Mouse (Mus musculus): ENCODE data around the gene Gm1113. TPM values are rescaled to one million over a fixed set of nuclear protein-coding genes. Genes with fewer than 3 reads are reported as not detected.

Gm1113 gene
- total and polyA plus RNA-seq, 2 experiments: not detected

DNA sequence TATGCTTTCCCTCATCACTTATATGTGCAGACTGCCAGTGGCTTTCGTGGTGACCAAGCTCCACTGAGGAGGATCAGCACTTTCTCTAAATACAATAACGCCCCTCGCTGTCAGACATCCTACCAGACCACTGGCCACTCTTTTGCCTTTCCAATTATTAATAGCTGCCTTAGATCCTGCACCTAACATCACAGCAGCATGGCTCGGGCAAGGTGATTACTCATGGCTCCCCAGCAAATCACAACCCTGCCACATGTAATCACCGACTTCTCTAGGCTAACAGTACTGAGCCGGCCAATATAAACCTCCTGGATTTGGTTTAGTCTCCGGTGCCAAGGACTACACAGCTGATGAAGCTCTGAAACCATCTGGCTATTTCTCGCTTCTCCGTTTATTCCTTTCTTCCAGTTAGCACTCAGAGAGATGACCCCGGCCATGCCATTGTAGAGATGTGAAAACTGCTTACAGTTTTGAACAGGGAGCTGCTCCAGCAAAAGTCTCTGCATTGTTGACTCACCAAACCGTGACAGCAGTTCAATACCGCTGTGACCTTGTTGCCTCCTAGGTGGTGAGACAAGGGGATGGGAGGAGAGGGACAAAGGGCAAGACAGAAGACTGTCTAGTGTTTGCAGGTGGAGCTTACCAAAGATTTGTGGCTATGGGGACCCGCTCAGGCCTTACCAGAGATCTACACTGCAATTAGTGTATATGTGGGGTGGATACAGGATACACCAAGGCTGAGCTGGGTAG is 21.1 kb upstream of the Gm1113 start:
- H3K27me3 ChIP-seq (ENCODE audit: control insufficient read depth, insufficient read depth, low read length): no peaks in the 10 kb centered on the region
- 60% methylated on average over 13 of the region's 13 CpGs for WGBS
- no peaks in the 10 kb centered on the region for H3K36me3 ChIP-seq (ENCODE audit: control insufficient read depth, insufficient read depth, low read length)
- no peak overlapping the region for H3K27ac ChIP-seq (replicated peaks; ENCODE audit: insufficient read depth, low read depth, low read length)
- no peak overlapping the region for H3K4me3 ChIP-seq (ENCODE audit: insufficient read depth, low read depth, low read length)
- H3K9ac ChIP-seq (ENCODE audit: low read depth, low read length): no peak overlapping the region
- H3K79me2 ChIP-seq (ENCODE audit: control insufficient read depth, insufficient read depth, low read length): no peaks in the 10 kb centered on the region
- TF ChIP-seq POLR2A (IDR thresholded peaks at IDR 0.05; ENCODE audit: extremely low read depth, insufficient read depth, low read length) (no peak), CTCF (IDR thresholded peaks at IDR 0.05; ENCODE audit: low read depth, low read length) (no peak)
- no peak for DNase-seq (ENCODE audit: extremely low read depth, low read depth, low spot score)
- no peaks in the 10 kb centered on the region for H3K4me1 ChIP-seq (ENCODE audit: control insufficient read depth, insufficient read depth, low read length)

DNA sequence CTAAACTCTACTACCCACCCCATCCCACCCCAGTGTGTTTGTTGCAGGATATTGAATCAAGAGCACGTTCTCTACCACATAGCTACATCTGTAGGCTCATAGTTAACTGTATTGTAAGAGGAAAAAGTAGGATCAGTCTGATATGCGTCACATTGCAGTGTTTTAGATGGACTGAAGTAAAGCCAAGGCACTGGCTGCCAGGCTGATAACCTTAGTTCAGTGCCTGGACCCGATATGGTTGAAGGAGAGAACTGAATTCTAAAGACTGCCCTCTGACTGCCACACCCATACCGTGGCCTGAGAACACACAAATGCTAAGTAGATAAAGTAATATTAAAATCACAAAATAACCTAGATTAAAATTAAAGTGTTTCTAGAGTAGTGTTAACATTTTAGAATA is 17.8 kb upstream of the Gm1113 start:
- no peak for TF ChIP-seq CTCF (IDR thresholded peaks at IDR 0.05; ENCODE audit: low read depth, low read length)
- no peak for TF ChIP-seq POLR2A (IDR thresholded peaks at IDR 0.05; ENCODE audit: extremely low read depth, insufficient read depth, low read length)
- Histone ChIP-seq H3K36me3 (ENCODE audit: control insufficient read depth, insufficient read depth, low read length) (no peaks in the 10 kb centered on the region), H3K9ac (ENCODE audit: low read depth, low read length) (no peak overlapping the region), H3K27ac (replicated peaks; ENCODE audit: insufficient read depth, low read depth, low read length) (no peak overlapping the region), H3K4me3 (ENCODE audit: insufficient read depth, low read depth, low read length) (no peak overlapping the region), H3K4me1 (ENCODE audit: control insufficient read depth, insufficient read depth, low read length) (no peaks in the 10 kb centered on the region), H3K79me2 (ENCODE audit: control insufficient read depth, insufficient read depth, low read length) (no peaks in the 10 kb centered on the region), H3K27me3 (ENCODE audit: control insufficient read depth, insufficient read depth, low read length) (no peaks in the 10 kb centered on the region)
- DNase-seq (ENCODE audit: extremely low read depth, low read depth, low spot score): no peak
- 65% methylated on average over 4 of the region's 4 CpGs for WGBS

- DNase-seq (ENCODE audit: extremely low read depth, low read depth, low spot score): no peak
- TF ChIP-seq POLR2A (IDR thresholded peaks at IDR 0.05; ENCODE audit: extremely low read depth, insufficient read depth, low read length): no peak
- peak; percentile 71 for TF ChIP-seq CTCF (IDR thresholded peaks at IDR 0.05; ENCODE audit: low read depth, low read length)
- no peaks in the 10 kb centered on the region for H3K4me1 ChIP-seq (ENCODE audit: control insufficient read depth, insufficient read depth, low read length)
- 11% methylated on average over 2 of the region's 2 CpGs for WGBS
- no peak overlapping the region for H3K4me3 ChIP-seq (ENCODE audit: insufficient read depth, low read depth, low read length)
- no peaks in the 10 kb centered on the region for H3K27me3 ChIP-seq (ENCODE audit: control insufficient read depth, insufficient read depth, low read length)
- H3K9ac ChIP-seq (ENCODE audit: low read depth, low read length): no peak overlapping the region
- H3K27ac ChIP-seq (replicated peaks; ENCODE audit: insufficient read depth, low read depth, low read length): no peak overlapping the region
- no peaks in the 10 kb centered on the region for H3K36me3 ChIP-seq (ENCODE audit: control insufficient read depth, insufficient read depth, low read length)
- no peaks in the 10 kb centered on the region for H3K79me2 ChIP-seq (ENCODE audit: control insufficient read depth, insufficient read depth, low read length)
These were observed 17.0 kb upstream of the Gm1113 start for GRCm38 (mm10) chr9:35535110-35535509.

DNA sequence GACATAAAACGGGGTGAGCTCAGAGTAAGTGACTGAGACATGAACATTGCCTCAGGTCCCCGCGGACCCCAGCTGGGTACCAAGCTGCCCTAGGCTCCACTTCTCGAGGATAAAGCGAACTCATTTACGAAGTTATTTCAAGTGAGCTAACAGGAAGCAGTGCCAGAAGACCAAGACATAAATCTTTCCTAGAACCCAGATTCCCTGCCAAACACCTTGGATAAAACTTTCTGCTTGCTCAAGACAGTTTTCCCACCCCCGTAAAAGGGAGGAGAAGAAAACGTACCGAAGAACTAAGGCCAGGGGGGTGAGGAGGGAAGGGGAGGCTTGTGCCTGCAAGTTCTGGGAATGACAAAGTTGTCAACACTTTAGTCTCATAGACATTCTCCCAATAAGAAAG is 15.2 kb upstream of the Gm1113 start:
- Histone ChIP-seq H3K27ac (replicated peaks; ENCODE audit: insufficient read depth, low read depth, low read length) (no peak overlapping the region), H3K4me3 (ENCODE audit: insufficient read depth, low read depth, low read length) (no peak overlapping the region), H3K36me3 (ENCODE audit: control insufficient read depth, insufficient read depth, low read length) (no peaks in the 10 kb centered on the region), H3K27me3 (ENCODE audit: control insufficient read depth, insufficient read depth, low read length) (no peaks in the 10 kb centered on the region), H3K4me1 (ENCODE audit: control insufficient read depth, insufficient read depth, low read length) (no peaks in the 10 kb centered on the region), H3K79me2 (ENCODE audit: control insufficient read depth, insufficient read depth, low read length) (no peaks in the 10 kb centered on the region), H3K9ac (ENCODE audit: low read depth, low read length) (no peak overlapping the region)
- TF ChIP-seq CTCF (IDR thresholded peaks at IDR 0.05; ENCODE audit: low read depth, low read length): no peak
- no peak for TF ChIP-seq POLR2A (IDR thresholded peaks at IDR 0.05; ENCODE audit: extremely low read depth, insufficient read depth, low read length)
- DNase-seq (ENCODE audit: extremely low read depth, low read depth, low spot score): no peak
- 82% methylated on average over 9 of the region's 9 CpGs for WGBS

DNA sequence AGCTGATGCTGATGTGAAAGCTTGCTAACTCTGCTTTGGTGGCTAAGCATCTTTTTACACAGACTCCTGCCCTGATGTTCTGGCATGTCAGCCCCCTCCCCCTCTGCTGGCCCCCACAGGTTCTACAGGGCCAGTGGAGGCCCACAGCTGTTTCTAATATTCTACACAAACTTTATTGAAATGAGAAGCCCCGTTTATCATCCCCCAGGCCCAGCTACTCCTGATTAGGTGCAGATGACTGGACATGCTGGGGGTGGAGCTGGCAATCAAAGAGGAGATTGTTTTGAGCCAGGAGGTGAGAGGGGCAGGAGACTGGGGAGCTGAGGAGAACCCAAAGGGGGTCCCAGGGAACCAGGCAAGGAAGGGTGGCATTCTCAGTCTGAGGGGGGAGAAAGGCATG is 11.7 kb upstream of the Gm1113 start:
- H3K79me2 ChIP-seq (ENCODE audit: control insufficient read depth, insufficient read depth, low read length): no peaks in the 10 kb centered on the region
- H3K27me3 ChIP-seq (ENCODE audit: control insufficient read depth, insufficient read depth, low read length): no peaks in the 10 kb centered on the region
- TF ChIP-seq POLR2A (IDR thresholded peaks at IDR 0.05; ENCODE audit: extremely low read depth, insufficient read depth, low read length) (no peak), CTCF (IDR thresholded peaks at IDR 0.05; ENCODE audit: low read depth, low read length) (no peak)
- no peak overlapping the region for H3K4me3 ChIP-seq (ENCODE audit: insufficient read depth, low read depth, low read length)
- no peak for DNase-seq (ENCODE audit: extremely low read depth, low read depth, low spot score)
- WGBS: 38% methylated on average over 1 of the region's 1 CpGs
- no peaks in the 10 kb centered on the region for H3K36me3 ChIP-seq (ENCODE audit: control insufficient read depth, insufficient read depth, low read length)
- H3K9ac ChIP-seq (ENCODE audit: low read depth, low read length): no peak overlapping the region
- H3K27ac ChIP-seq (replicated peaks; ENCODE audit: insufficient read depth, low read depth, low read length): no peak overlapping the region
- no peaks in the 10 kb centered on the region for H3K4me1 ChIP-seq (ENCODE audit: control insufficient read depth, insufficient read depth, low read length)

GRCm38 (mm10) chr9:35529141-35529540 is 11.1 kb upstream of the Gm1113 start:
- Histone ChIP-seq H3K79me2 (ENCODE audit: control insufficient read depth, insufficient read depth, low read length) (no peaks in the 10 kb centered on the region), H3K4me3 (ENCODE audit: insufficient read depth, low read depth, low read length) (no peak overlapping the region), H3K27ac (replicated peaks; ENCODE audit: insufficient read depth, low read depth, low read length) (no peak overlapping the region), H3K9ac (ENCODE audit: low read depth, low read length) (no peak overlapping the region), H3K27me3 (ENCODE audit: control insufficient read depth, insufficient read depth, low read length) (no peaks in the 10 kb centered on the region), H3K36me3 (ENCODE audit: control insufficient read depth, insufficient read depth, low read length) (no peaks in the 10 kb centered on the region), H3K4me1 (ENCODE audit: control insufficient read depth, insufficient read depth, low read length) (no peaks in the 10 kb centered on the region)
- whole genome bisulfite sequencing: 74% methylated on average over 3 of the region's 3 CpGs
- DNase-seq (ENCODE audit: extremely low read depth, low read depth, low spot score): no peak
- no peak for TF ChIP-seq CTCF (IDR thresholded peaks at IDR 0.05; ENCODE audit: low read depth, low read length)
- TF ChIP-seq POLR2A (IDR thresholded peaks at IDR 0.05; ENCODE audit: extremely low read depth, insufficient read depth, low read length): no peak
